Mouse (Mus musculus) left cerebral cortex, postnatal 36 days (tissue): Measurements from ENCODE around the gene 6430548M08Rik. TPM values are rescaled to one million over a fixed set of nuclear protein-coding genes. Genes with fewer than 3 reads are reported as not detected.
A peak's percentile ranks its signal among the peaks of the same experiment; 100 is the strongest.

ENCODE experiments used
- DNase-seq, 2 experiments: peaks; one replicate each; pipeline ENCODE4 v3.0.0; 2021 to 2022; ENCODE audit warnings: low spot score in 2 of 2, mixed read lengths in 1 of 2
- intact Hi-C: fragments of 180-260 bp; cut with DNase I; formaldehyde crosslinking; loops from one replicate; pipeline ENCODE4 v1.15.1; 2025
- total RNA-seq, 2 experiments: library from RNA; stranded (reverse); gene quantifications; 2 replicates each; pipeline ENCODE4 v1.2.3; 2021

The 6430548M08Rik gene
- total RNA-seq, 2 experiments from 2014 or later, result 246 to 248 TPM

DNA sequence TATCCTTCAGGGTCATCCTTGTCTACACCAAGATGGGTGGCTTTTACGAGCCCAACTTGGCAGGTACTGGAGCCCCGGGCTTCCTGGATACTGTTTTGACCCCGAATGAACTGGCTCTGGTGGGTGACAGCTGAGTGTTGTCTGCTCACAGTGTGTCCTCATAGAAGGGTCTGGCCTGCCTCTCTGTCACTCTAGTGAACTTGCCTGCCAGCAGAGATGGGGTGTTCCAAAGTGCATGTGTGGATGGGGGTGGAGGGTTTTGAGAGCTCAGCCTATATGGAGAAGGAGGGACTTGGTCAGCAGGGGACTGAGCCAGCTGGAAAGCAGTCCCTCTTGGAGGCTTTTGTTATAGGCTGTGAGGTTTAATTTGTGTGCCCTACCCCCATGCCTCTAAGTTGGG lies 88.6 kb downstream of the 6430548M08Rik start:
- no peak for DNase-seq
- intact Hi-C loops, result no loop called here

DNA sequence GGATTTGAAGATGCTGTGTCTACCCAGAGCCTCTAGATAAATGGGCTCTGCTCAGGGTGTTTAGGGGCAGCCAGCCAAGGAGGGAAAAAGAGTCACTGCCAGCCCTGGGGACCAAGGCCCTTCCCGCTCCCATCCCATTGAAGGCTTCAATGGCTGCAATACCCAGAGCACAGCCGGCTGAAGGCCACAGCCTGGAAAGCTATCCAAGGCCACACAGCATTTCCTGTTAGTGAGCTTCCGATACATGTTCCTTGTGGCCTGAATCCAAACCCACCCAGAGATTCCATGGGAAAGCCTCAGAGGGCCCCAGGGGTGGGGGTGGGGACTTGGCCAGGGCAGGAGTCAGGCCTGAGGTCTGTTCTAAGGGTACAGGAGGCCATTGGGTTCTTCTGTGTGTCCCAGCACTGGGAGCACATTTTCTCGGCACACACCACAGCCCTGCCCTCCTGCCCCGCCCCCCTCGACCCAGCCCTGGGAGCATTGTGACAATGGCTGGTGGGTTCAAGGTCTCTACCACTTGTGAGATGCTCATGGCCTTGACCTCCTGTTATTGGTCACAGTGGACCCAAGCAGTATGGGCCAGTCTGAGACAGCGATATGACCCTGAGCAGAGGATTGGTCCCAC lies 90.9 kb downstream of the 6430548M08Rik start:
- DNase-seq, result no peak
- intact Hi-C loops, result no loop called here

DNA sequence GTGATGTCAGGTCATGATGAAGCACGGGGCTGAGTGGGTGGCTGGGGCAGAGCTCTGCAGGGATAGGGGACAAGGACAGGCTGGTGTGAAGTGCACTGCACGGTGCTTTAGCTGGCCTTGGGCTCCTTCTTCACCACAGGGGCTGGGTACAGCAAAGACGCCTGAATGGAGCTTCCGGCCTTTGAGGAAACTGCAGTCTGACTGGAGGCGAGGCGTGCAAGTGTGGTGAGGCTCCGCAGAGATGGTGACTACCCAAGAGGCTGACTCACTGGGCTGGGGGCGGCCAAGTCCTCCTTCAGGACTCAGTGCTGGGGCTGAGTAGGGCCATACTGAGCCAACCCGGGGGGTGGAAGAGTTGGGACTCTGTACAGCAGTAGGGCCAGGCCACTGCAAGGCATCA lies 92.0 kb downstream of the 6430548M08Rik start:
- peak in 1 of 2 experiments; percentile 28 for DNase-seq
- intact Hi-C loops, result no loop called here

DNA sequence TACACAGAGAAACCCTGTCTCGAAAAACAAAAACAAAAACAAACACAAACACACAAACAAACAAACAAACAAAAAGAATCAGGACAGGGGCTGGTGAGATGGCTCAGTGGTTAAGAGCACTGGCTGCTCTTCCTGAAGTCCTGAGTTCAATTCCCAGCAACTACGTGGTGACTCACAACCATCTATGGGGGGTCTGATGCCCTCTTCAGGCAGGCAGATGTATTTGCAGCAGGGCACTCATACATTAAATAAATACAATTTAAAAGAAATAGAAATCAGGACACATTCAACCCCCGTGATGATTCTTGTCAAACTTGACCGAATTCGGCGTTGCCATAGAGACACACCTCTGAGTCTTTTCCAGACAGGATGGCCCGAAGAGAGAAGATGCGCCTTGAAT lies 93.4 kb downstream of the 6430548M08Rik start:
- DNase-seq, result no peak
- intact Hi-C loops, result no loop called here

DNA sequence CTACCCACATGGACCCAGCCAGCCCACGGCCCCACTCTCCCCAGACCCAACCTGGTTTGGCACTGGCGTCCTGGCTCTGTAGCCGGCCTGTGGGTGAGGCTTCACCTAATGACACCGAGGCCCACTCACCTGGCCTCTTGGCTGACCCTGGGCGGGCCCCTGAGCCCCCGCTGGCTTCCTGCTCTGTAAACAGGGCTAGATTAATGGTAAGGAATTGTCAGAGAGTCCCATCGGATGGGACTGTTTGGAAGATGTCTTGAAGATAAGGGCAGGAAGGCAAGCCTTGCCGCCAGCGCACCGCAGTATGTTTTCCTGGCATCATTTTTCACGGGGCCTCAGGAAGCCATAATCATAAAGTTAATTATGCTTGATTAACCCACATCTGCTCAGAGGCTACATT lies 94.2 kb downstream of the 6430548M08Rik start:
- intact Hi-C loops, result no loop called here

DNA sequence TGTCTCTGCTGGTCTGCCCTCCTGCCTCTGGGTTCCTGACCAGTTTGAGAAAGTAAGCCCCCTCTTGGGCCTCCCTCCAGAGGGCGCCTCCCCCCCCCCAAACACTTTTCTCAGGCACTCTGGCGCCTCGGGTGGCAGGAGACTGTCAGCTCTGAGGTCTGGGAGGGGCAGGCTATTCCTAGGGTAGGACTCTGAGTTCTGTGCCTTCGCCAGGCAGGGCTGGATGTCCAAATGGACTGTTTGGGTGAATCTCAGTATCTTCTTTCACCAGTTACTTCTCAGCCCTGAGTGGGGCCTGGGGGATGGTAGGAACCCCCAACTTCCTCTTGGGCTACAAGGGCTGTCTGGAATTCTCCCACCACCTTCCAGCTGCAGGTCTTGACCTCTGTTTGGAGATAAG lies 97.4 kb downstream of the 6430548M08Rik start:
- no peak for DNase-seq
- intact Hi-C loops, result loop anchor here (5.0 kb wide), 1 partner anchor 34 kb away; the partner anchor contains the start of gene Fam92b

More for the DNA sequence above, 94.2 kb downstream of the 6430548M08Rik start:
- DNase-seq, result no peak

DNA sequence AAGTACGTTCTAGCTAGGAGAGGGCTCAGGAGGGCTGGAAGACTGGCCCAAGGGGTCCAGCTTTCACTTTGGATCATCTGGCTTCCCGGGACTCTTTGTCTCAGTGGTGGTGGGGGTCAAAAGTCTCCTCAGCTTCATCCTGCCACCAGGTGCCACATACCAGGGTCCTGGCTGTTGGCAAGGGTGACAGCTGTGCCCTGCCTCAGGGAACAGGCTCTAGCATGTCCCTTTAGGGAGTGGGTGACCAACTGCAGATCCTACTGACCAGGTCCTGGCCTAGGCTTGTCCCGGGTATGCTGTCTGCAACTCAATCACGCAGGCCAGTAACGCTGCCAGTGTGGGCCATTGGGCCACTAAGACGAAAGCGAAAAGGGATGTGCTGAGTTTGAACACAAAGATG lies 98.6 kb downstream of the 6430548M08Rik start:
- intact Hi-C loops, result loop anchor here (5.0 kb wide), 1 partner anchor 35 kb away; the partner anchor contains the start of gene Fam92b
- no peak for DNase-seq

DNA sequence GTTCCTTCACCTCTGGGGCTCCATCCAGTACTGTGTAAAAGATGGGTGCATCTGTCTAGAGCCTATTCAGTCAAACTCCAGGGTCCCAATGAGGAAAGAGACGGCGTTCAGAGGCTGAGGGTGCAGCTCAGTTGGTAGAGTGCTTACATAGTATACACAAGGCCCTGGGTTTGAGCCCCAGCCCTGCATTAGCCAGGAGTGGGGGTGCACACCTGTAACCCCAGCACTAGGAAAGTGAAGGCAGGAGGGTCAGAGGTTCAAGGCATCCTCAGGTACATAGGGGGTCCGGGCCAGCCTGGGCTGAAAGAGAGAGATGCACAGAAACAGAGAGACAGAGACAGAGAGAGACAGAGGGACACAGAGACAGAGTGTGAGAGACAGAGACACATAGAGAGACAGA lies 99.3 kb downstream of the 6430548M08Rik start:
- intact Hi-C loops, result loop anchor here (5.0 kb wide), 1 partner anchor 36 kb away; the partner anchor contains the start of gene Fam92b

DNA sequence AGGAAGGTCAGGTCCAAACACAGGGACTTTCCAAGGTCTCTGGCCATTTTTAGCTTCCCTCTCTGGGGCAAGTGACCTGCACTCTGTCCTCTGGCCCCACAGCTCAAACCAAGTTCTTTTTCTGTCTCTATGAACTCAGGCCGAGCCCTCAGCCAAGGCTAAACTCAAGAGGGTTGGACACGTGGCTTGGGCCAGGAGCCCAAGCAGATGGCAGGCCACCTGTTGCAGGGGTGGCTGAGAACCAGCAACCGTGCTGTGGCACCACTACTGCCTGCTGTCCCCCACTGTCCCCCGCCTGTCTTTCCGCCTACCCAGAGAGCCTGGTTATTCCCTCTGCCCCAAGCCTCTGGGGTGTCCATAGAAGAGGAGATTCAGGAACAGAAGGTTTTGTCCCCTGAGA lies 100.0 kb downstream of the 6430548M08Rik start:
- intact Hi-C loops, result loop anchor here (5.0 kb wide), 1 partner anchor 37 kb away; the partner anchor contains the start of gene Fam92b
- no peak for DNase-seq

More for the DNA sequence above, 99.3 kb downstream of the 6430548M08Rik start:
- no peak for DNase-seq

Other genes starting within 250 kb of the 6430548M08Rik start
- 10 to 100 TPM; 80.6 to 96.0 TPM for gene Usp10, start 203.8 kb upstream of the 6430548M08Rik start, total RNA-seq
- 10 to 100 TPM; 10.3 to 10.6 TPM for gene Gm20388, start 203.3 kb upstream of the 6430548M08Rik start, total RNA-seq
- 1 to 10 TPM; 1.9 to 2.8 TPM for gene Crispld2, start 121.7 kb upstream of the 6430548M08Rik start, total RNA-seq
- 10 to 100 TPM; 31.0 to 36.0 TPM for gene Zdhhc7, start 12.7 kb upstream of the 6430548M08Rik start, total RNA-seq
- gene Fam92b, start 63.3 kb downstream of the 6430548M08Rik start, total RNA-seq, result under 1 TPM; 0.27 to 0.45 TPM
- 10 to 100 TPM; 64.1 to 87.6 TPM for gene Gse1, start 114.3 kb downstream of the 6430548M08Rik start, total RNA-seq